Mouse (Mus musculus) liver, postnatal 0 days (tissue): ENCODE measurements at regions not wholly inside any gene's neighbourhood (a gene's known extent, or its start where the extent isn't known, plus 50 kb on each side); places are given as distances from the start of the nearest gene placed in this dataset.

Experiments
- CTCF ChIP-seq: sonication (generic); IDR thresholded peaks from 2 replicates; pipeline ENCODE4 v1.5.1; 2016; ENCODE audit warnings: antibody characterized with exemption, low read depth
- EP300 ChIP-seq: IDR thresholded peaks from 2 replicates; pipeline ENCODE4 v1.6.1; 2016; ENCODE audit warnings: antibody characterized with exemption, low read depth, mild to moderate bottlenecking

DNA sequence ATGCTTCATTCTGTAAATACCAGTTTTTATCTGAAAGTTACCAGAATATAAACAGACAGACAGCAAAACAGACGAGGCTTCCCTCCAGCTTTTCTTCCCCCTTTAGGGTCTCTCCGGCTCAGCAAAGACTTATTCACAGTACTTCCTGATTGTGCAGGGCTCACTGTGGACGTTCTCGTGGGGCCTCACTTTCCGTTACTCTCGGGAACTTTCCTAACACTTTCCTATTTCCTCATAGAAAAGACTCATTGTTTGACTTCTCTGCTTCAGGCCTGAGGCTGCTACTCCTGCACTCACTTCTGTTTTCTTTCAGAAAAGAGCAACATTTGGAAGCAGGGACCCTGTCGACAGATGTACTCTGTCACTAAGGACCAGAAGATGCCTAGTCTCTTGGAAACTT lies 197.4 kb downstream of the Tgfb2 start:
- TF ChIP-seq CTCF, result no peak
- TF ChIP-seq EP300, result no peak
